Mouse (Mus musculus) spleen, adult 2 months (tissue): ENCODE data around the gene Stab2.

Experiments used
- CTCF ChIP-seq: fragments of 200-500 bp; IDR thresholded peaks from 2 replicates; pipeline ENCODE4 v1.5.1; 2011; ENCODE audit warnings: mild to moderate bottlenecking, inconsistent platforms; ENCODE audit not compliant: insufficient read depth, insufficient read length, insufficient replicate concordance; ENCODE audit errors: extremely low read depth
- POLR2A ChIP-seq: fragments of 200-500 bp; IDR thresholded peaks from 2 replicates; pipeline ENCODE4 v1.6.1; 2011; ENCODE audit warnings: low read depth, low read length, inconsistent platforms

- TF ChIP-seq POLR2A, result no peak
- TF ChIP-seq CTCF, result no peak
Measured at GRCm38 (mm10) chr10:86923602-86924001, 84.2 kb downstream of the Stab2 start.
